Mouse (Mus musculus) CD4-positive, CD25-positive, alpha-beta regulatory T cell, adult 2 months (primary cell): ENCODE results near the gene Endog.

Experiments used
- DNase-seq: peaks from one replicate; pipeline ENCODE4 v3.0.0-alpha.2; 2012; ENCODE audit warnings: low read depth, low spot score

The Endog gene

GRCm38 (mm10) chr2:30211408-30212168 lies 40.3 kb downstream of the Endog start:
- DNase-seq: no peak

- DNase-seq: no peak
Observed at GRCm38 (mm10) chr2:30212169-30212545, 40.9 kb downstream of the Endog start.

GRCm38 (mm10) chr2:30212951-30213350 lies 41.7 kb downstream of the Endog start:
- DNase-seq: no peak

- no peak for DNase-seq
Observed at GRCm38 (mm10) chr2:30214745-30215144, 43.5 kb downstream of the Endog start.

- no peak for DNase-seq
Observed at GRCm38 (mm10) chr2:30215493-30215892, 44.2 kb downstream of the Endog start.

- DNase-seq: no peak
Observed at GRCm38 (mm10) chr2:30216293-30216692, 45.0 kb downstream of the Endog start.
